Mouse (Mus musculus): ENCODE results near the gene 4930402H24Rik.

- TF ChIP-seq CTCF (IDR thresholded peaks at IDR 0.05) (no peak), EP300 (IDR thresholded peaks at IDR 0.05) (no peak)
Observed at GRCm38 (mm10) chr2:130814492-130814891, 91.7 kb downstream of the 4930402H24Rik start.

Data from lung, postnatal 0 days (tissue).